Mouse (Mus musculus): ENCODE results near the gene 1700011L22Rik.
A peak's percentile ranks its signal among the peaks of the same experiment; 100 is the strongest.

The 1700011L22Rik gene

DNA sequence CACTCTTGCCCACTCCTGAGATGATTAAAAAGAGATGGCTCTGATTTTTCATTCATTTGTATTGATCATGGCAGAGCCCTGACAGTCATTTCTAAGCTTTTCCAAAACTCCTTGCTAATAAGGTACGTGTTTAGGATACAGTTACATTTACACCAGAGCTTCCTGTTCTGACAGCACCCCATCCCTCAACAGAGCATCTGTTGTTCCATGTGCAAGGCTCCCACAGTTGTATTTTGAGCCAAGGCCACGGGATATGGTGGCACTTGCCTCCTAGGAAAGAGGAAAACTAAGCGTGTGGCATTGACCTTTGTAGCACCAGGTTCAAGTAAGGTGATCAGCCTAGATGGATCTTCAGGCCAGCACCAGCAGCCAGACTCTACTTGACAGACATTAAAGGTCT is 83.1 kb downstream of the 1700011L22Rik start:
- DNase-seq (ENCODE audit: low spot score) = no peak

- no peak for DNase-seq (ENCODE audit: low spot score)
Observed at GRCm38 (mm10) chr8:79164336-79164735, 84.0 kb downstream of the 1700011L22Rik start.

DNA sequence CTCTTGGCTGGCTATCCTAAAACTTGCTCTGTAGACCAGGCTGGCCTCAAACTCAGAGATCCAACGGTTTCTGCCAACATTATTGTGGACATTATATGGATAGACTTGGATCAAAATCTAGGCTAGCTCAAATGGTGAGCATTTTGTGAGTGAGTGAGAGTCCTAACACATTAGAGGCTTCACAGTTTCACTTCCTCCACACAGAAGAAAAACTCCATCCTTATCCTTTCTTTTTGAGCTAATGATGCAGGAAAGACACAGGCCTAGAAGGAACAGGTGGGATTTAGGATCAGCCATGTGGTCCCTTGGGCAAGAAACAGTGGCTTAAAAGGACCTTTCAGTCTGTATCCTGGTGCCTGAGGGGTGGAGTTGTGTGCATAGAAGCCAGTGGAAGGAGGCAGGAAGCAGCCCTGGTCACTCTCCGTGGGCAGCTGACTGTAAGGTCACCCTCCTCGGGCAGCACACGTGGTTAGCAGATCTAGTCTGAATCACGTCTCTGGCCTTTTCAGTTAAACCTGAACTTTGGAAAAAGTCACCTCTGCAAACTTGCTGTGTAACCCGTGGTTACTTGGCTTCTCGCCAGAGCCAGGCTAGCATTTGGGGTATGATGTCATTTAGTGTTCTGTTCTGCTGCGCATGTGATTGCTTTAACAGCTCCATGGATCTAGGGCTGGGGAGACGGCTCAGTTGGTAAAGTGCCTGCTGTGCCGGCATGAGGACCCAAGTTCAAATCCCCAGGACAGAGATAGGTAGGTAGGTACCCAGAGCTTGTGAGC is 85.6 kb downstream of the 1700011L22Rik start:
- peak; percentile 34 for DNase-seq (ENCODE audit: low spot score)

GRCm38 (mm10) chr8:79161172-79161778 is 87.1 kb downstream of the 1700011L22Rik start:
- DNase-seq (ENCODE audit: low spot score) = peak; percentile 29

All from lung, postnatal 25 days (tissue).